Mouse (Mus musculus) brown adipose tissue, adult 24 weeks (tissue): Measurements from ENCODE around the gene Nfia. TPM values are rescaled to one million over a fixed set of nuclear protein-coding genes. Genes with fewer than 3 reads are reported as not detected.

ENCODE experiments used
- H3K27ac ChIP-seq: fragments of 200-500 bp; replicated peaks from 2 replicates; pipeline ENCODE4 v1.5.1; 2012; ENCODE audit warnings: low read depth, mild to moderate bottlenecking, low read length
- H3K4me1 ChIP-seq: fragments of 200-500 bp; 2 replicates; pipeline ENCODE4 v1.6.1; 2012; ENCODE audit warnings: low read length, mixed read lengths; ENCODE audit not compliant: control insufficient read depth, insufficient read depth, insufficient read length
- H3K4me3 ChIP-seq: fragments of 200-500 bp; 2 replicates; pipeline ENCODE4 v1.5.1; 2012; ENCODE audit warnings: low read depth, mild to moderate bottlenecking, low read length, moderate library complexity; ENCODE audit not compliant: insufficient read depth
- polyA plus RNA-seq: library from polyadenylated mRNA; stranded (reverse); fragments of >200 nt; gene quantifications from 2 replicates; pipeline ENCODE4 v1.2.4, GENCODE M21; 2012; ENCODE audit not compliant: missing spikeins, insufficient read depth, insufficient read length

The Nfia gene
- polyA plus RNA-seq, 1 experiment, result 74.8 TPM

DNA sequence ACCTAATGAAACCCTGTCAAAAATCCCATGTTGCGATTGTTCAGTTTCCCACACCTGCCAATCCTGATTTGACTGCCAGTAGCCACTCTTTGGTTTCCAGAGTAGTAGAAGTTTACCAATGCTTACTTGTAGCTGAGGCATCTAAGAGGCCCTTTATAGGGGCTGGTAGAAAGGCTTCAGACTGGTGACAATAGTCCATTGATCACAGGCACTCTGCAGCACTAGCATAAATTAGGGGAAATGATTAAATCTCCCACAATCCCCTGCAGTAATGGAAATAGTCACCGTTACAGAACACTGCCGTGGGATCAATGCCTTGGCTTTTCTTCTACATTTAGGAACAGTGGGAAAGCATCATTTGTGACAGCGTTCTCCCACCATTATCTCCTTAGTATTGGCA lies 254.9 kb downstream of the Nfia start:
- peaks cover 2% of the 10 kb centered on the region; the same call in 1 of the 2 replicates for H3K4me1 ChIP-seq
- no peak overlapping the region for H3K4me3 ChIP-seq
- no peak overlapping the region for H3K27ac ChIP-seq

DNA sequence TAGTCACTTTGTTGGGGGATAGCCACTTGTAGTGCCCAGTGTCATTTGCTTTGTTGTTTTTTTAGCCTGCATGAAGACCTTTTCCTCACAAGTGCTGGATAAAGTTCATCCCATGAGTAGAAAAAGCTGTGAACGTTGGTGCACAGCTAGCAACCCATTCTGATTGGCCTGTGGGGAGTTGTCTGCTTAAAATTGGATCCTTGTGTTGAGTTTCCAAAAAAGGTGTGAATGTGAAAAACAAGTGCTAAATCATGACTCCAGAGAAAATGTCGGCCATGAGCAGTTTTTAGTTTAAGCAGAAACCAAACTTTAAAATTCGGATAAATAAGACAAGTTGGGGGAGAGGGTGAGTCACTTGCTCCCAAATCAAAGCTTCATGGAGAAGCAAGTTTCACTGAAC lies 259.3 kb downstream of the Nfia start:
- Histone ChIP-seq H3K4me1 (0 out of 2 replicates have a peak, but pooled peaks cover 2% of the 10 kb centered on the region), H3K4me3 (no peak overlapping the region), H3K27ac (no peak overlapping the region)

DNA sequence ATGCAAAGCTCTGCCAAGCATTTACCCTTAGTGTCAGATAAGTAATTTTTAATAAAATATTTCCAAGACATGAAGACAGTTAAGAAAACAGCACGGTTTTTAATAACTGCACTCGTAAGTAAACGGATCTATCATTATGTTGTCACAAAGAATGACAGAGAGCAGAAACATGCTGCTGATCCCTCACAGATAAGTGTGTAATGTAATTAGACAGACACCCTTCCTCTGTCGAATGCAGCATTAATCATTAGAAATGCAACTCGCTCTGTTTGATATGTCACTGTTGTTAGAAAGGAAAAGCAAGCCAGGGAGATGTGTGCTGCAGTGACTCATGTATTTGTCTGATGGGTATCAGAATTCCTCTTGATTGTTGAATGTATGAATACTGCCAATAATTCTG lies 259.8 kb downstream of the Nfia start:
- Histone ChIP-seq H3K4me1 (no peaks in the 10 kb centered on the region), H3K4me3 (no peak overlapping the region), H3K27ac (no peak overlapping the region)

DNA sequence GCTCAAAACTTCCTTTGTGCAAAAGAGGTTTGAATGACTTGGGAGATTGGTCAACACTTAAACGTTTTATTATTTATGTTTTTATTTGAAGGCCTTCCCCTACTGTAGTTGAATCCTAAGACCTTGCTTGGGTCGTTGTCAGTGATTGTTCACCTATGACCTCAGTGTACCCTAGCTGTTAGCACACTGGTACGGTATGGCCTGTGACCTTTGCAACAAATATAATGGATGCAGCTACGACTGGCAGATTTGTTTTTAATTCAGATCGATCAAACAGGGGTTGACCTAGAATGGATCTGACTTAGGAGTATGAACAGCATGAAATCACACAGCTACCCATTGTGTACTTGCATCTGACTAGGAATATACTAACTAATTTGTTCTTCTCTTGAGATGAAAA lies 266.6 kb downstream of the Nfia start:
- no peaks in the 10 kb centered on the region; the same call in 1 of the 2 replicates for H3K4me1 ChIP-seq
- H3K27ac ChIP-seq, result no peak overlapping the region
- H3K4me3 ChIP-seq, result no peak overlapping the region

DNA sequence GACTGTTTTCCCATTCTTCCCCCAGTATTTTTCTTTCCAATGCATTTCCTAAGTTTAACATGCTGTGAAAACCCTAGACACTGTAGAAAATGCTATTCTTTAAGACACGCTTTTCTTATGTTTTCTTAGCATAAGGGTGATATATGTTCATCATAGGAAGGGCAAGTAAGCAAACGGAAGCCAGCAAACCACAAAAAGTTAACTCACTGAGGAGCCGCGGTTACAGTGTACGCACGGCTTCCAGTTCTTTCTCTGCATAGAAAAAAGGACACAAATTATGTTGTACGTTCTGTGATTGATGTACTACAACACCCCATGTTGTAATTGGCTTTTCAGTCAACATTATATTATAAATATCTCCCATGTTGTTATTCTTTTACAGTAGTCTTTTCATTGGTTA lies 267.6 kb downstream of the Nfia start:
- H3K4me3 ChIP-seq, result no peak overlapping the region
- no peaks in the 10 kb centered on the region; the same call in 1 of the 2 replicates for H3K4me1 ChIP-seq
- no peak overlapping the region for H3K27ac ChIP-seq

DNA sequence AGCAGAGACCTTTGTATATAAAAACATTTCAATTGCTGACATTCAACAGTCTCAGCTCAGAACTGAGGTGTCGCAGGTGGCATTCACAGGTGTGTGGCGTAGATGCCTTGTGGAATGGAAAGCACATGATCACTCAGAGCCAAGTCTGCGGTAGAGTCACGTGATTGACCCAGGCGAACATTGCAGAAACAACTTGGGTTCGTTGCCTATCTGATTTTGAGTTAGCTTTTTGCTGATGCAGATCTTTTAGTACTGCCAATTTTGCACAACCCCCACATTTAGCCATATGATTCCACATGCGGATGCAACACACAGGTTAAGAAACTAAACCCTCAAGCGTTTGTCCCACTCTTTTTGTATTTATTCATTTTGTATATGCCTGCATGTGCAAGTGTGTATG lies 272.1 kb downstream of the Nfia start:
- Histone ChIP-seq H3K27ac (no peak overlapping the region), H3K4me1 (no peaks in the 10 kb centered on the region; the same call in 1 of the 2 replicates), H3K4me3 (no peak overlapping the region)

DNA sequence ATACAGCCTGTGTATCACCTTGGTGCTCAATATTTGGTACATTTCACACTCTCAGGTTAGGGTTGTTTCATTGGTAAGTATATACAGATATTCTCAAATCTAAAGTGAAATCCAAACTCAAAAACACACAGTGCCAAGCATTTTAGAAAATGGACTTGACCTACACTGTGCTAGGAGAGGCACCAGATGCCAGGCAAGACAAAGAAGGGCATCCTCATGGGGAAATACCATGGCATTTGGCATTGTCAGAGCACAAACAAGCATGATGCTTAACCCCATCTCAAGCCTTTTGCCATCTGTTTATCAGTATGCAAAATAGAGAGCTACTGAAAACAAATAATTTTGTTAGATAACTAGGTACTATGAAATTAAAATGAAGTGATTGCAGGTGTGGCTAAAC lies 274.8 kb downstream of the Nfia start:
- Histone ChIP-seq H3K4me1 (no peaks in the 10 kb centered on the region), H3K27ac (no peak overlapping the region), H3K4me3 (no peak overlapping the region)

DNA sequence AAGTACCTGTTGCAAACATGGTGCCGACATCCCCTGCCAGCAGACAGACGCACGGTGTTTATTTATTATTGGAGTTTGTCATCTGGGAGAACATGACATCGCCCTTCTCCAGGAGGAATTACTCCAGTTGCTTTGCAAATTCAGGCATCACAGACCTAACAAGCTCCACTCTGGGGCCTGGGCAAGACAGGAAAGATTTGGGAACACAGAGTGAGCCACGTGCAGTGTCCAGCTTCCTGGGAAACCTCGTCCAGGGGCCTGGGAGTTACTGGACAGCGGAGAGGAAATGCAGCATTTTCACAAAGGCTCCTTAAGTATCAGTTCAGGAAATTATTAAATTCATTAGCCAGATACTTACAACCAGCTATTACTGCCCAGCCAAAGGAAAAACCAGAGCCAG lies 277.1 kb downstream of the Nfia start:
- Histone ChIP-seq H3K4me3 (no peak overlapping the region), H3K27ac (no peak overlapping the region), H3K4me1 (no peaks in the 10 kb centered on the region)

DNA sequence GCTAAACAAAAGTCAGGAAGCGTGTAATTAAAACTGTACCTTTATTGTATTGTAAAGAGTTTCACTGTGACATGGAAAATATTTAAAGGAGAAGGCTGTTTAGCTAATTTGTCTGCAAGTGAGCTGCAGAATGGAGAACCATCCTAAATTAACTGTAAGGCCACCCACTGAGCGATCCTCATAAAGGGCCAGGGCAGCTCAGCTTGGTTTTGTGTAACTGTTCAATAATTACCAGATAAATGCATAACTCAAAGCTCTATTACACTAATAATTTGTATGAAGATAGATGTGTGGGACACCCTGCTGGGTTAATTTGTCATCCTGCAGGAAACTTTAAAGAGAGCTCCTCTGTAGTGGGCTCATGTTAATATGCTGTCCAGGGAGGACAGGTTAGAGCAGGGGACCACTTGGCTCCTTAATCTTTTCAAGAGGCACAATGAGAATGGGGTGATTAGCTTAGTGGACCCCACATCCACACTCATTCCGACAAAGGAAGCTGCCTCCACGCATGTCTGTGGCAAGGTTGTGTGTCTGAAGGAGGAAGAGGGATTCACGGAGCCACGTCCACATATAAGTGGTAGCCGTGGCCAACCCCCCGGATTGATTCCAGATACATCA lies 277.6 kb downstream of the Nfia start:
- no peaks in the 10 kb centered on the region for H3K4me1 ChIP-seq
- H3K27ac ChIP-seq, result no peak overlapping the region
- H3K4me3 ChIP-seq, result no peak overlapping the region

DNA sequence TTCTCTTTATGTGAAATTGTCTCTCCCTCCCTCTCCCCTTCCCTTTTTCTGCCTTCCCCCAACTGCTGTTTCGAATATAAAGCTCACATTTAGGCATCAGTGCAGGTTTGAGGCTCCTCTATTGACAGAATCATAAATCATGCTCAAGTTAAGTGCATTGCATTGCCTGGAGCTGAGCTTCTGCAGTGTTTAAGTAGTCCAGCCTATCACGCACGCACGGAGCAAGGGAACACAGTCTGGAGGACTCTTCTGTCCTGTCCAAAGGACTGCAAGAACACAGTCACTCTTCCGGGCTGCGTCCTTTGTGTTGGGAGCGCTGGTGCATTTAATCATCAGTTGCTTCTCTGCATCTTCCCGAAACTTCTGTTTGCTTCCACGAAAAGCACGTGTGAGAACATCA lies 278.2 kb downstream of the Nfia start:
- Histone ChIP-seq H3K4me1 (no peaks in the 10 kb centered on the region), H3K4me3 (no peak overlapping the region), H3K27ac (no peak overlapping the region)

DNA sequence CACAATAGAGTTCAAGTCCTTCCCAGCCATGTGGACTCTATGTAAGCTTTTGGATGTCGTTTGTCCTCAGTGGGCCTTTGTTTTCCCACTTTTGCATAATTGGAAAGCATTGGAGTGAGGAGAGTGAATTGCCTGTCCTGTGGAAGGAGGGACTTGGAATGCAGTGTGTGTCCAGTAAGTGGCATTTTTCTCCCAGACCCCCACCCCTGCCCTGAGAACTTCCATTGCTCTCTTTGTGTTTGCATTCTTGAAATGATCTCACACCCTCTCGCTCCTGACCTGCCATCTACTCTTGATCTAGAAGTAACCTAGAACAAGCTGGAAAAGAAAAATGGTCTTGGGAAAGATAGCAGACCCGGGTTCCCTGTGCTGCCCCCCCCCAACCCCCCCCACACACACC lies 278.8 kb downstream of the Nfia start:
- H3K4me3 ChIP-seq, result no peak overlapping the region
- no peak overlapping the region for H3K27ac ChIP-seq
- no peaks in the 10 kb centered on the region for H3K4me1 ChIP-seq

DNA sequence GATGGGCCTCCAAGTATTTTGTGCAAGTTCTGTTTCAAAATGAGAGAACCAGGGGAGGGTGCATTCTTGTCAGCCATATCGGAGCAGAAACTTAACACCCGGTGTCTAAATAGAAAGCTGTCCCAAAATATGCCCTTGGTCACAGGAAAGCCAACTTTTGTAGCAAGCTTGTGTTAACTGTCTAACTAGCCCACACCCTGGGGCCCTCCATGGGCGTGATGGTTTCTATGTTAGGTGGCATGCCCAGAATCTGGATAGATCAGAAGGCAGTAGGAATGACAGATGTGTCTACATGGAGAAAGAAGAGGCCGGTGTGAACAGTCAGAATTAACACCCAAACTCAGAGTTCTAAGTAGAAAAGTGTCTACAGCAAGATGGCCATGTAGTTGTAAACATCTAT lies 282.5 kb downstream of the Nfia start:
- Histone ChIP-seq H3K4me3 (no peak overlapping the region), H3K4me1 (no peaks in the 10 kb centered on the region), H3K27ac (no peak overlapping the region)

DNA sequence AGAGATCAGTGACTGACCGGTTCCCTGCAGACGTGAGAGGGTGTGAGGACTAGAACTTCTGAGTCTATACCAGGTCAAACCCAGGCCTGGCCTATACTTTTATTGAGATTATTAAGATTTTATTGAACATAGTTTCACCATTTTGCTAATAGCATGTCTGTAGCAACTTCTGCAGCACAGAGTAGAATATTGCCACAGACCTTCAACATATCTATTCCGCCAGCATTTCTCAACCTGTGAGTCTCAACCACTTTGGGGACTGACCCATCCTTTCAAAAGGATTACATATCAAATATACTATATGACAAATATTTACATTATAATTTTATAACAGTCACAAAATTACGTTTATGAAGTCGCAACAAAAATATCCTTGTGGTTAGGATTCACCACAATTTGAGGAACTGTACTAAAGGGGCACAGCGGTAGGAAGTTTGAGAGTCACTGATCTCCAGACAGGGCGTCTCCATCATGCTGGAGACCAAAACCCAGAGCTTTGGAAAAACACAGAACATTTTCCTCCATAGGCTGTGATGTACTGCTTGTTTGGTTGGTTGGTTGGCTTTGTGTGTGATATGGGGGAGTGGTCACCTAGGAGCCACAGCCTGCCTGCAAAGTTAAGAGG lies 284.0 kb downstream of the Nfia start:
- Histone ChIP-seq H3K4me3 (no peak overlapping the region), H3K27ac (no peak overlapping the region), H3K4me1 (peaks cover 2% of the 10 kb centered on the region)

DNA sequence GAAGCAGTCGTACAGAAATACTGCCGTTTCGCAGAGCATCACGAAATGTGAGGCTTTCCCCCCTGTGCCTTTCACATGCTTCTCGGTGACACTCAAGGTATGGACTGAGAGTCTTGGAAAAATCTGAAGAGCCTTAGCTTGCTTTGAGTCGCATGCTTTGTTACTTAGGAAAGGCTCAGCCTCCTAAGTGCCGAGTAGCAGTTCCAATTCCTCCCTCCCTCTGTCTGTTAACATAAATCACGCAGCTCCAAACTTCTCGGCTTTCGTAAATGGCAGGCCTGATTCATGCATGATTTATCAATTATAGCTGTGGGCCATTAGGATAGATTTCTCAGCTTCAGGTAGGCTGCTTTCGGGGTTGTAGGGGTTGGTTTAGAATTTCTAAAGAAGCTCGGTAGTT lies 284.7 kb downstream of the Nfia start:
- Histone ChIP-seq H3K27ac (no peak overlapping the region), H3K4me1 (peaks cover 2% of the 10 kb centered on the region), H3K4me3 (no peak overlapping the region)

DNA sequence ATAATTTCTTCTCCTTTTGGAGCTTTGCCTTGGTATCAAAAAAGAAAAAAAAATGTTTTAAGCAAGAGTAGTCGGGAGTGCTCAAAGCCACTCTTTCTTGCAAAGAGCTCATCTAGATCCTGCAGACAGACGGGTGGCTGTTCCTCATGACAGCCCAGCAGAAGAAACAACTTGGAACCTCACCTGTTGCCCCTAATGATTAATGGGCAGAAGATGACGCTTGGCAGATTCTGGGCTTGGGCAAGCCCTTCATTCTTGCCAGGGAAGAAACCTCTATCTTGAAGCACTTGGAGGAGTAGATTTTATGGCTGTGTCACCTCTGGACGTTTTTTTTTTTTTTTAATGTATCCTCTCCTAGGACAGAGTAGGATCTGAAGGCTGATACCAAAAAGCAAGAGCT lies 285.2 kb downstream of the Nfia start:
- H3K4me3 ChIP-seq, result no peak overlapping the region
- peaks cover 2% of the 10 kb centered on the region for H3K4me1 ChIP-seq
- no peak overlapping the region for H3K27ac ChIP-seq

DNA sequence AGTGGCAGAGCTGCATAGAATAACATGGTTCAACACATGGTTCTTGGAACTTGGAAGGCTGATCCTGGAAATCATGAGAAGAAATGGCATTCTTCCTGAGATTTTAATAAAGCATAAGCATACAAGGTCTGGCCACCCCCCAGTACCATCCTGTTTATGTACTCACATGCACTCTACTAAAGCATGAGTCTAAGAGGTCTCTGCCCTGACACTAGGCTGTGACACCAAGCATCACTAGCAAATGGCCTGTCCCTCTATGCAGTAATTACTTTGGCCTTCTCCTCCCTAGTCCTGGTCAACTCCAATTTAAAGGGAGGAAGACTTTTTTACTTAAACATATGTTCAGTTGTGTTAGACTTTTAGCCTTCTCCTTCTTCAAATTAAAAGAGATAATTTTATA lies 285.6 kb downstream of the Nfia start:
- Histone ChIP-seq H3K27ac (no peak overlapping the region), H3K4me1 (peaks cover 2% of the 10 kb centered on the region), H3K4me3 (no peak overlapping the region)
